Mouse (Mus musculus) liver, adult (tissue): ENCODE results near the gene Acd.

Experiments used
- GATA4 ChIP-seq: IDR thresholded peaks from 2 replicates; pipeline ENCODE4 v1.6.1; 2014; ENCODE audit warnings: mild to moderate bottlenecking, low read length; ENCODE audit not compliant: insufficient replicate concordance

The Acd gene

GRCm38 (mm10) chr8:105707498-105708403 is 6.8 kb upstream of the Acd start, which contains the start of the genes 4933405L10Rik and Enkd1:
Gene 4933405L10Rik, plus strand, starts transcription at chr8:105707655.
Gene Enkd1, minus strand, starts transcription at chr8:105708210.
- no peak for TF ChIP-seq GATA4

DNA sequence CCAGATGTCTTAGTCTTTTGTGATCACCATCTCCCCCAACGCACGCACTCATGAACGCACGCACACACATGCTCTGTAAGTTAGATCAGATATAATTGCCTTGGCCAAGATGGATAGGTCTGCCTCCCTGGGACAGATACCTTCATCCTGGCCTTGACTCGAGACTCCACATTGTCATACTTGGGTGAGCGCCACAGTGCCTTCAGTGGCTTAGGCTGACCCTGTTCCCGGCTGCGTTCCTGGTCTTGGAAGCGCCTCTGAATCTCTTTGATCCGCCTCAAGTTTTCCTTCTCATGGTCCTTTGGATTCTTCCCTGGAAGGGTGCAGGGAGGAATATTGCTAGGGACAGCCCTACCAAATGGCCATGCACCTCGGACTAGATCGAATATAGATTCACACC is 5.5 kb upstream of the Acd start:
- no peak for TF ChIP-seq GATA4

DNA sequence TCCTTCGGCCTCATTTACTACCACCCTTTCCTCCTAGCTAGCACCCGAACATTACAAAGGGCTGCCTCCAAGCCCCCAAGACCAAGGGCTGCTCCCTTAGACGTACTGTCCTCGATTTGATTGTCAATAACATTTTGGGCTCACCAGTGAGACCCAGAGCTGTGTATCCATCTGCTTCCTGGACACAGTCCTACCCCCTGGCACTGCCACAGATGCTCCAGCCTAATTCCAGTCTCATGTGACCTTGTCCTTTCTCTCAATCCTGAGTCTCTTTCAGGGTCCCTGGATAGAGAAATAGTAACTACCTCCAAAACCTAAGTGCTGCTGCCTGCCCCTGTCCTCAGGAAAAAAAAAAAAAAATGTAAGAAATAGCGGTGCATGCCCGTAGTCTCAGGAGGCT is 4.1 kb upstream of the Acd start:
- no peak for TF ChIP-seq GATA4

DNA sequence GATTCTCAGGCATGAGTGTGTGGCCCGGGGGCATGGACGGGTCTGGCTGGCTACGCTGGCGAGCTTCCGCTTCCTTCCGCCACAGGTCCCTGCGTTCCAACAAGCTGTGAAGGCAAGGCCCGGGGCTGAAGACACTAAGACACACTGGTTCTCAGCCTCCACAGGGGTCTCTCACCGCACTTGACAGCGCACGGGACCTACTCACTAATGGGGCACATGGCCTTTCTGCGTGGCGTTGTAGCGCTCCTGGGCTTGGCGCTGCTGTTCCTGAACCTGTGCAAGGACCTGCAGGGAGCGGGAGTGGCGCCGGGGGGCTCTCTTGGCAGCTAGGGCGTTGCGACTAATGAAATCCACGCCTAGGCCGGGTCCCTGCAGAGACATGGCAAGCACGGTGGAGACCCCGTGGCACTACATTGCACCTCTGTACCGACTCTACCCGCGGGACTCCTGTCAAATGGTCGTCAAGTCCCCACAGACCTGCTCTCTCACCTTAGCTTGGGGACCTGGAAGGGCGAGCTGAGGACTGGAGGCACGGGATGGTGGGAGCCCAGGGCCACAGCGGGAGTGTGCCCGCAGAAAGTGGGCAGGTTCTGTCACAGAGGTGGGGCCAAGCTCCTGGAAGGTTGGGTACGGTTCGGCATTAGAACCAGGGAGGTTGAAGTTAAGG is 3.4 kb upstream of the Acd start:
- no peak for TF ChIP-seq GATA4

GRCm38 (mm10) chr8:105702731-105703415 is 2.0 kb upstream of the Acd start:
- TF ChIP-seq GATA4: no peak

DNA sequence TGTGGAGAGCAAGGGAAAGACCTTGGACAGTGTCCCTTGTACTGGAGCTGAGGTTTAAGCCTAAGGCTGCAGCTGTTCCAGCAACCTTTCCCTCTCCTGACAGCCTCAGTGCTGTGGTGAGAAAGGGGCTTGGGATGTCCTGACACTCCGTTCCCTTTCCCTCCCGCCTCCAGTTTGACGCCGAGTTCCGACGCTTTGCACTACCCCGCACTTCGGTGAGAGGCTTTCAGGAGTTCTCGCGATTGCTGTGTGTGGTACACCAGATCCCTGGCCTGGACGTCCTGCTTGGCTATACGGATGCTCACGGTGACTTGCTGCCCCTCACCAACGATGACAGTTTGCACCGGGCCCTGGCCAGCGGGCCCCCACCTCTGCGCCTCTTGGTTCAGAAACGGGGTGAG is 1.1 kb upstream of the Acd start:
- TF ChIP-seq GATA4: no peak

- TF ChIP-seq GATA4: no peak
Measured at GRCm38 (mm10) chr8:105700566-105700965, 336 bp downstream of the Acd start.

- TF ChIP-seq GATA4: no peak
Measured at GRCm38 (mm10) chr8:105699488-105700215, 1.2 kb downstream of the Acd start.

DNA sequence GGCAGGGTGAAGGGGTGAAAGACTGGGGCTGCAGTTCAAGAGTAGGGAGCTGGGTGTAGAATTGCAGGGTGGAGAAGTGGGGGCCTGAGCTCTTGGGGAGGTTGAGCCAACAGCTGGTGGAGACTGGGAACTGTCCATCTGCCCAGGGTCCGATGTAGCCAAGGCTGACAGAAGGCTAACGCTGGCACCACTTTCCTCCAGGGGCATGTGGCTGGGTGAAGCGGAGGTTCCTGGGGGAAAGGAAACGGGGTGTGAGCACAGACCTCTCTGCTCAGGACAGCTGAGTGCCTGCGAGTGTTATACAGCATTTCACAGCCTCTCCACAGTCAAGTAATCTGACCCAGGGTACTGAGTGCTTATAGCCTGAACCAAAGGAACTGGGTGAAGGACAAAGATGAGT is 2.2 kb downstream of the Acd start:
- no peak for TF ChIP-seq GATA4

GRCm38 (mm10) chr8:105697196-105697780 is 3.6 kb downstream of the Acd start:
- no peak for TF ChIP-seq GATA4

- no peak for TF ChIP-seq GATA4
Measured at GRCm38 (mm10) chr8:105695080-105695780, 5.7 kb downstream of the Acd start.

- no peak for TF ChIP-seq GATA4
Measured at GRCm38 (mm10) chr8:105694051-105694799, 6.7 kb downstream of the Acd start.

DNA sequence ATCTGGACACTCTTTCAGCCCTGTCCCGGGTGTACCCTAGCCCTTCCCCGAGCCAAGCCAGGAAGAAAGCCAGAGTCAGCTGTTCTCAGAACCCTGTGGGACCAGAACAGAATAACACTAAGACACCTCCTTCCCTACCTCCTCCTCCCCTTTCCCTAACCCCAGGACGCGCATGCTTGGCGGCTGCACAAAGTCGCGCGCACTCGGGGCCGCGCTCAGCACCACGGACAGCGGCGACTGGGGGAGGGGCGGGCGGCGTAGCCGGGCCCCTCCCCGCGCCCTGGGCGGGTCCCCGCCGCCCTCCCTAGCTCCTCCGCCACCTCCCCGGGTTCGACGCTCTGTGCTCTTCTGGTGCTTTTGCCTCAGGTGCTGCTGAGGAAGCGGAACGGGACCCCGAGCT is 7.3 kb downstream of the Acd start:
- no peak for TF ChIP-seq GATA4
